Mouse (Mus musculus): ENCODE measurements around the gene Ggta1.

The Ggta1 gene

DNA sequence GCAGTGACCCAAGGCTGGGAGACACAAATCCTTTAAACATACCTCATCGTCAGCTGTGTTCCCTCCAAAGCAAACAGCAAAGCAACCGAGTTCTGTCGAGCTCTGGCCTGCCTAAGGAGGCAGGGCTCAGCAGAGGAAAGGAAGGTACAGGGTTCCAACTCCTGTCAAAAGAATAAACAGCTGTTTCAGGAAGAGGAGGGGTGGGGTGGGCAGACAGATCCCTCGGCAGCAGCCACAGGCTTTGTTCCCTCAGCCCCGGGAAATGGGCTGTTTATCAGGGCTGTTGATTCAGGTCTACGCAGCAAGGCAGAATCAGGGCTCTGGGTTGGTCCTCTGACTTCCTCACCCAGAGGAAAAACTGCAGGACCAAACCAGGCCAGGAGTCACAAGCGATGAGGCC is 30.6 kb downstream of the Ggta1 start:
- DNase-seq, result peak; percentile 60

DNA sequence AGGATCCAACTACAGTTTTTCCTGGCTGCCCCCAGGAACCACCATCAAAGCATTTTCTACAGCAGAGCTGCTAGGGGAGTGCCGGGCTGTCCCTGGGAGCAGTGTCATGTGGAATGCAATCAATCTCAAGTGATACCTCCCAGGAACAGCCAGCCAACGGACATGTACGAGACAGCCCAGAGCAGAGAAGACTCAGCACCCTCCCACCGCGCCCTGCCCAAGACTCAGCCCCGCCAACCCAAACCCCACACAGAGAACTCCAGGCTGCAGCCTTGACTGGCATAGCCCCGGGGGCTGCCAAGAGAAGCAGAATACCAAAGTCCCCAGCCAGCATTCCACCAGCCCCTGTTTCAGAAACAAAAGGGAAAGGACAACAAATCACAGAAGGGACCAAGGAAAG is 31.0 kb downstream of the Ggta1 start:
- peak; percentile 46 for DNase-seq

DNA sequence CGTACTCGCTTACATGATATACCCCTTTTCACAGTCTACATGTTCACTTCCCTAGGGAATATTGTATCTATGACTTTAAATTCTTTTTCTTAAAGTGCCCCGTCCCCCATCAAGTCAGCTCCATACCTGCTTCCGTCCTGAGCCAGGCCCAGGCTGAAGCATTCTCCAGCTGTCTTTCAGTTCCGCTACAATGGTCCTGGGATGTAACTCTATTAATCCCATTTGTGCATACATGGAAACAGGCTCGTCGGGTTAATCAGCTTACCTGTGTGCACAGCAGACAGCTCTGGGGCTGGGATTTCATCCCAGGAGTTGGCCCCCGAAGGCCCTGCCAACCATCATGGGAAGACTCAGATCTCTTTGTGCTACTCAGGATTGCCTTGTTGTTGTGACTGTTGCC is 32.2 kb downstream of the Ggta1 start:
- DNase-seq, result no peak

DNA sequence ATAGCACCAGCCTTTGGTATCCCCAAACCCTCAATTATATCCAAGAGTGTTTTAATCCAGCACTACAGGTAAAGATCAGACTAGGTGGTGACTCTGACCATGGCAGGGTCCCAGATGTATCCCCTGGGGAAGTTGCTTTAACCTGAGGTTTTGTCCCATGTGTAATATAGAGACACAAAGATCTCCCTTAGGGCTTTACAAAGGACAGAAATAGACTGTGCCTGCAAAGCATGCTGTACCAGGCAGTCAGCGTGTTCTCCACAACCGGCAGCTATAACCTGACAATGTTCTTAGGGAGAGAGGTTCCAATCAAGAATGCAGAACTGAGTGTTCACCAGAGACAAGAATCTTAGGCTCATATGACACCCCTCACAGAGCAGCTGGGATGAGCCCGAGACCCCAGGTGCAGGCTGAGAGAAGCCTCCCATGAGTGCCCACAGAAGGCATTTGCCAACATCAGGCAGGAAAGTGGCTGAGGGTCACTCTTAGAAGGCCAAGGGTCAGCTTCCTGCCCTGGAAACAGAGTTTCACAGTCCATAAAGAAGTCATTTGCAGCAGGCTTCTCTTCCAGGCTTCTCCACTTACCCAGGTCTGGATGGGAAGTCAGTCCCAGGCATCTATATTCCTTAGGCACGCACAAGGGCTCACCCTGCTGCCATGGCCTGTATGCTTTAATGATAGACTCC is 34.3 kb downstream of the Ggta1 start:
- DNase-seq, result no peak

DNA sequence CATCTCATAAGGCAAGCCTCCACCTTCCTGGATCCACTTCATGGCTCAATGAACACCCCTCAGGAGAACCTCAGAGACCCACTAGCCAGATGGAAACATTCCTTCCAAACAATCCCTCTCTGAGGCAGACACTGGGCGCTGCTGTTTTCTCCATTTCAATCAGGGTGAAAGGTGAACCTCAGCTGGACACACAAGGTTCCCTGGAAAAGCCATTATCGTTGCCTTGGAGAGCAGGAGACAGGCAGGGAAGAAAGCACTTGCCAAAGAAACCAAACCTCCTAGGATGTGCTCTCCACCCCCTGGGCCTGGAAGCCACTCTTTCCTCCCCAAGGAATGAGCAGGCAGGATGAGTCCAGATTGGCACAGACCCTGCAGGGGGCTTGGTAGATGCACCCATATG is 35.5 kb downstream of the Ggta1 start:
- no peak for DNase-seq

DNA sequence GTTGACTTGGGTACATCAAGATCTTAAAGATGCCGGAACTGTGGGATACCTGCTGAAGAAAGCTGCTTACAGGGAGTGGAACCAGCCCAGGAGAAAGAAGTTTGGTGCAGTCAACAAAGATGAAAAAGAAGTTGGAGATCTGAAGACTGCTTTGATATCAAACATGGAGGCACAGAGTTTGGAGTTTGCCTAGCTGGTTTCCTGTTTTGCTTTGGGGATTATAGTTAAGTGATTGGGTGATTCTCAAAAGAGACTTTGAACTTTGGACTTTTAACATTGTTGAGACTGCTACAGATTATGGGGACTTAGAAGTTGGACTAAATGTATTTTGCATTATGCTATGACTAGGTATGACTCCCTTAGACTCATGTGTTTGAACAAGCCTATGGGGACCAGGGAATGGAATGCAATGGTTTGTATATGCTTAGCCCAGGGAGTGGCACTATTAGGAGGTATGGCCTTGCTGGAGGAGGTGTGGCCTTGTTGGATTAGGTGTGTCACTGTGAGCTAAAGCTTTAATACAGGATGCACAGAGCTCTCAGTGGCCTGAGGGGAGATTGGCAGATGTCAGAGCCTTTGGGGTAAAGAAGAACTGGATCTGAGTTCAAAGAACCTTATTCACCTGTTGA is 39.2 kb downstream of the Ggta1 start:
- DNase-seq, result no peak

DNA sequence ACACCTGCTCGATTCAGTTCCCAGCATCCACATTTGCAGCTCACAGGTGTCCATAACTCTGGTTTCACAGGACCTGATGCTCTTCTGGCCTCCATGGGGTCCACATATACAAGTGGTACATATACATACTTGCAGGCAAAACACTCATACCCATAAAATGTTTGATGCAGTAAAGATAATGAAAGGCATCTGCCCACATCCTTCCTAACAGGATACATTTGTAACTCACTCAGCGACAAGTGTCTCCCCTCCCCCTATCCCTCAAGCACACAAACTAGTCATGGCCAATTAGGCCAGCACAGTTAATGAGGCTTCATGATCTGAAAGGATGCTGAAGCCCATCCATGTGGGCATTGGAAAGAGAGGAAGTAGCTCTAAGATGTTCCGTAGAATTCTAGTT is 40.6 kb downstream of the Ggta1 start:
- DNase-seq, result no peak

DNA sequence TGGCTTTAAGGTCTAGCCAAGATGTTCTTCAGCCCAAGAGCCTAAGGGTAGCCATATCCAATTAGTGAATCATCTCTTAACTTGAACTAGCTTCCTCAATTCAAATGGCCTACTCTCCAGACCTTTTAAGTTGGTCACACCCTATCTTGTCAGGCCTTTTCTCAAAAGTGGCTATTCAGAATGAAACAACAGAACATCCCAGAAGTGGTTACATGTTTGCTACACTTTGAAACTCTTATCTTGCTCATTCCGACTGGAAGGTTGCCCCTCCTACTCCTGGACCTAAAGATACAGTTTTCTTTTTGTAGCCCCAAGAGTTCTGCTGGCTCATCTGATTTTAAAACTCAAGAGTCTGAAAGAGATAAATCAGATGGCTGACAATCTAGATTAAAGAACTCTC is 42.4 kb downstream of the Ggta1 start:
- DNase-seq, result no peak

DNA sequence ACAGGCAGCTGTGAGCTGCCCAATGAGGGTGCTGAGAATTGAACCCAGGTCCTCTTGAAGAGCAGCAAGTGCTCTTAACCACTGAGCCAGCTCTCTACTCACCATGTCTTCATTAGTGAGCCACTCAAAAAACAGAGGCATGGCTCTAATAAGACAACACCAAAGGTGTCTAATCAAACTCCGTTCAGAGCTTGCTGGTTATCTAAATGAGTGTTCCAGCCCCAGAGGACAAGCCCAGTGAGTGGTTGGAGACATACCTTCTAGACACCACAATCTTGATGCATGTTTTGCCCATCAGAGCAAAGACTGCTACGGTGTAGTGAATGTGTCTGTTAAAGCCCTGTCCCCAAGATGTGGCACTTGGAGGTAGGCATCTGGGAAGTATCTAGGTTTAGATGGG is 43.4 kb downstream of the Ggta1 start:
- no peak for DNase-seq

DNA sequence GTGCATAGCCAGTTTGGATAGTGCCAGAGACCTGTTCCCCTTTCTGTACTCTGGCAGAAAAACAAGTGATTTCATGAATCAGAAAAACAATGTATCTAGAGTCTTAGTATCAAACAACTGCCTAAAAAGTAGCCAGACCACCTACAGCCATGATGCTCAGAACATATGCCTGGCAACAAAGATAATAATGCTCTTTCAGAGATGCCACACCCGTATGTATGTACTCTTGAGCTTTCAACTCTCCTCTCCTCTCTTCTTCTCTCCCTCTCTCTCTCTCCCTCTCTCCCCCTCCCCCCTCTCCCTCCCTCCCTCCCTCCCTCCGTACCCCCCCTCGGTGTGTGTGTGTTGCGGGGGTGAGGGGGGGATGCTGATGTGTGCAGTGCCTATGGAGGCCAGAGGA is 43.8 kb downstream of the Ggta1 start:
- no peak for DNase-seq

DNA sequence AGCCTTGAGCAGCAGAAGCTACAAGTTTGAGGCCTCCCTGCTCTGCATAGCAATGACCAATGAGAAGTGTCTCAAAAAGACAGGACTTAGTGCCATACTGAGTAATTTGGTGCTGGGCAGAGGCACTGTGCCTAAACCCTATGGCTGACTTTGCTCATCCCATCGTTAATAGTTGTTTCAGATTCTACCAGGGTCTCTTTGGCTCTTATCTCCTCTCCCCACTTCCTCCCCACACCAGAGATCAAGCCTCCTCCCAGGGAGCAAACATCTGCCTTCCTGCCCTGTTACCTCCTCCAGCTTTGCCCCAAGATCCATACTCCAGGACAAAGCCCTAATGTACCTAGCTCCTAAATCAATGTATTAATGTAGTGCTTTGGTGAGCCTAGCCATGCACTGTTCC is 45.8 kb downstream of the Ggta1 start:
- no peak for DNase-seq

DNA sequence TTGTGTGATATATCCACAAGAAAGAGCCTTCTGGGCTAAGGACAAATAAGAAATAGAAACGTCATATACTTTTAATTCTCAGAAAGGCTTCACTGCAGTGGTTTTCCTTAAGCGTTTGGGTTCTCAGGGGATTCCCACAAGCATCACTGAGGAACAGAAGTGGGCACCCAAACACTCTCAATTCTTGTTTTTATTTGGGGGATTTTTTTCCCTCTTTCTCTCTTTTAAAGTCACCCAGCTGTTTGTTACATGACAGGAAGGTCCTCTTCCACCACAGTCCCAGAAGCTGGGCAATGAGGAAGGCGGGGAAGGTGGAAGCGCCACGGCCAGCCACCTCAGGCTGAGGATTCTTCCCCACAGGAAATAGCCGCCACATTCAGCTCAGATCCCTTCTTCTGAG is 46.6 kb downstream of the Ggta1 start:
- DNase-seq, result no peak

DNA sequence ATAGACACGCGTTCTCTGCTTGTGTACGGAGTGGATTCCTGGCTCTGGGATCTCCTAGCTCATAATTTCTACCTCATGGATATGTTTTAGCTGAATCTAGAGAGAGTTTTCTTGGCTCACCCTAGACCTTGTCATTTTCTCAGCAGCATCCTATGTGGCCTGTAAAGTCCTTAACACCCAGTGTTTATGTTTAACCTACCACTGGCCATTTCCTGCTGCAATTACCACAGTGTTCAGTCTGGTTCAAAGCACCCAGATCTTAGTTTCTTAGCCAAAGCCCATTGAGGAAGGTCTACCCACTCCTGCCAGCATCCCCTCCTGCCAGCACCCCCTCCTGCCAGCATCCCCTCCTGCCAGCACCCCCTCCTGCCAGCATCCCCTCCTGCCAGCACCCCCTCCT is 50.2 kb downstream of the Ggta1 start:
- DNase-seq, result no peak

DNA sequence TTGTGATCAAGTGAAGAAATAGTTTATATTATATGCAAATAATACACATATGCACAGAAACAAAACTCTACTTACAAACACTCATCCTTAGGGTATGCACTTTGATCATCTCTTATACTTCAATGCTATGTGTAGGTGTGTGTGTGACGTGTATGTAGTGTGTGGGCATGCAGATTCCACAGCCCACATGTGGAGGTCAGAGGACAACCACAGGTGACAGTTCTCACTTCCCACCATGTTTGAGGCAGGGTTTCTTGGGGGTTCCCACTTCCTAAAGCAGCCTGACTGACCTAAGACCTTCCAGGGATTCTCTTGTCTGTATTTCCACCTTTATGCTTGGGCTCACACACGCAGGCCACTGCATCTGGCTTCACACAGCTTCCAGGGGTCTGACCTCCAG is 50.8 kb downstream of the Ggta1 start:
- no peak for DNase-seq

DNA sequence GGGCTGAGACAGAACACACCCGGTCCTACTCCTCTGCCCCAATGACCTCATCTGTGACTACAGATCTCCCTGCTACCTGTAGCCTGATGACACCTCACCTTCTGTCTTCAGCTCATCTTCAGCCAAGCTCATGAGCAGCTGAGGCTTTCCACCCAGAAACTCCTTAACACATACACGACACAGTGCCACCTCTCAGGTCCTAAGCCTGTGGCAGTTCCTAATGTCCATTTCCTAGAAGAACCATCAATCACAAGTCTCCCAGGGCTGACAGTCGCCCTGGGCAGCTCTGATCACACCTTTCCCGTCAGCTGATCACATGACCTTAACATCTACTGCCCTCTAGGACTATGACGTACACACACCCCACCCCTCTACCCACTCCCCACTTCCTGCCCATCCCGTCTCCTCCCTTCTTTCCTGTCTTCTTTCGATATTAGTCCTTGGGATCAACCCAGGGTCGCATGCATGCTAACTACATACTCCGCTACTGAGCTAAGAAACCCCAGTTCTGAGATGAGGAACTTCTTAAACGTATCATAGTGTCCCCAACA is 51.3 kb downstream of the Ggta1 start:
- no peak for DNase-seq

DNA sequence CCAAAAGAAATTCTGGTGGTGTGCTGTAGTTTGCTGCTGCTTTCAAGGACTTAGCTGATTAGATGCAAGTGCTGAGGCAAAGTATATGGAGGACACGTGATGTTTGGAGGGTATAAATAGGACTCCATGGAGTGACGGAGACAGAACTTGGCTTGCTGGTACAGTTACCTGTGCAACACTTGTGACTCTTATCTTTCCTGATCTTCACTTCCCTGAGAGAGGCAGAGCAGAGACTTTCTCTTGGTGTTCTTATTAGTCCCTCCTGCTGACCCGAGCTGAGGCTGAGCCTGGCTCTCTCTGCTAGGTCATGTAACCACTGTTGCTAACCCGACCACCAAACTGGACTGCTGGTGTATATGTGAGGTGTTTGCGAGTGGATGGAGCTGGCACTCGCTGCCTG is 53.6 kb downstream of the Ggta1 start:
- no peak for DNase-seq

DNA sequence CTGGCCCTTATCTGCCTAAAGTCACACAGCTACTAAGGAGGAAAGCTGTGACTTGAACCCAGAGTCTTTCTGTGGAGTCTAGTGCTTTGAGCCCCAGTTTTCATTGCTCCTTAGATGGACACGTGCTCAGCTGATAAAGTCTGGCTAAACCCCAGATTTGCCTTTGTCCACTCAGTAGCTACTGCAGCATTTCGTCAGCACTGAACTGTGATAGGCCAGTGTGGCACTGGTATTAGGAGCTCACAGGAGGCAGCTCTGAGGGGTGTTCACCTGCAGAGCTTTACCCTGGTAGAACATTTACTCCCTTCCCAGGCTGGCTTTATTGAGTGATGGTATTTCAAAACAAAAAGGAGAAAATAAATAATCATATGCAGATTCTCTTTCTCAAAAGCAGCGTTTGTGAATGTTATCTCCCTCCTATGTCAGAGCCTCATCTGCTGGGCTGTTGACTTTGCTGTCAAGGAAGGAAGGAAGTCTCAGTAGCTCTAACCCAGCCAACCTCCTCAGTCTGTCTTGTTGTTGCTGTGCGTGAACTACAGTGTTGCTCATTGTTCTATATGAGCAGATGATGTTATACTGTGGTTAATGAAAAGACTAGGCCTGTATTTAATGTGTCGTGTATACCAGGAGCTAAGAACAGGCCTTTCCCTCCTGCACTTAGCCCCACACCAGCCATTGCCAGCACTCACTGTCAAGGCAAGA is 54.5 kb downstream of the Ggta1 start:
- no peak for DNase-seq

DNA sequence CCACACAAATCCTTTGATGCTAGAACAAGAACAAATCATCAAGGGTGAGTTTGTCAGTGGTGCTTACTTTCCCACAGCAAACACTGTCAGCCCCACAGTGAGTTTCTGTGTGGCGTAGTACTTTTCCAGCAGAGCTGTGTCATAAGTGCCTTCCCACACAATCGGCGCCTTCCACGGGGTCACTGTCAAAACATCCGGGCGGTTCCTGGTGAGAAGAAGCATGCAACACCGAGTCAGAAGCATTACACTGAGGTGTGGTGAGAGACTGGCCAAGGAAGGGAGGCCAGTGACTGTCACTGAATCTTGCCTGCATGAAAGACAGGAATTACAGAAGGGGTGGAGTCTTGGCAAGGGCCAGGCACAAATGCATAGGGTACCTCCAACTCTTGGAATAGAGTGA is 55.2 kb downstream of the Ggta1 start:
- DNase-seq, result no peak

DNA sequence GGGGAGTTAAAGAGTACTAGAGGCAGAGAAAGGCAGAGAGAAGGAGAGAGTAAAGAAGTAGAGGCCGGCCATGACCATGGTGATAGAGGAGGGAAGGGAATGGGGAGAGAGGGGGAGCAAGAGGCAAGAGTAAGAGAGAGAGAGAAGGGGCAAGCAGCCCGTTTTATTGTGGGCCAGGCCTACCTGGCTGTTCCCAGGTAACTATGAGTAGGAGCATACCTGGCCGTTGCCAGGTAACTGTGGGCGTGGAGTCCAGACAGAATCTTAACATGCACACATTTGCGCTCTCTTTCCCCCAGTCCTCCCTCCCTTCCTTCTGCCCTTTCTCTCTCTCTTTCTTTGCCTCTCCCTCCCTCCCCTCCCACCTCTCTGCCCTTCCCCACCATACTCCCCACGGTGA is 55.8 kb downstream of the Ggta1 start:
- no peak for DNase-seq

DNA sequence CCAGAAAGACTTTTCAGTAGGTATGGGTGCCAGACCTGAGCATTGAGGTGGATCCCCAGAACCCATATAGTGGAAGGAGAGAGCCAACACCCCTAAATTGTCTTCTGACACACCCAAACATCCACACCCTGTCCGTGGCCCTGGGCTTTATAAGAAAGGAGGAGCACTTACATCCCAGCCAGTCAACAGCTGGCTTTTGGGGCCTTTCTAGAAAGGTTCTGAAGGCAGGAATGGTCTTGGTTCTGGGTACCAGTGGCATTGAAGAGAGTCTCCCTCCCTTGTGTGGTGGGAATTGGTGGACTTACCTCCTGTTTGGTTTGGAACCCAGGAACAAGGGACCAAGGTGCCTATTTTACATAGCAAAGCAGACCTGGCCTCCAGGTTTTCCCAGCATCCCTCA is 56.4 kb downstream of the Ggta1 start:
- DNase-seq, result no peak

DNA sequence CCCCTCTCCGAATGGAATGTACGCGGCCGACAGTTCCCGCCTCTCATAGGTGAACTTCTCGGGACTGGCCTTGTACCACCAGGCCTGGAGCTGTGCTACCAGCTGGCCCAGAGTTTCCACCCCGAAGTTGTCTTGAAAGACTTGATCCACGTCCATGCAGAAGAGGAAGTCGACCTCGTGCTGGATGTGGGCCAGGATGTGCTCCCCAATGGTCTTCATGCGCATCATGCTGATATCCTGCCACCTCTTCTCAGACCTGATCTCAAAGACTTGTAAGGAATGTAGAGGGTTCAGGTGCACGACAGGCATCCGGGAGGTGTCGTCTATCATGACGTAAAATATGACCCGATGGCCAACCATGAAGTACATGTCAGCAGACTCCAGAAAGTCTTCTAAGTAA is 60.6 kb downstream of the Ggta1 start:
- no peak for DNase-seq

DNA sequence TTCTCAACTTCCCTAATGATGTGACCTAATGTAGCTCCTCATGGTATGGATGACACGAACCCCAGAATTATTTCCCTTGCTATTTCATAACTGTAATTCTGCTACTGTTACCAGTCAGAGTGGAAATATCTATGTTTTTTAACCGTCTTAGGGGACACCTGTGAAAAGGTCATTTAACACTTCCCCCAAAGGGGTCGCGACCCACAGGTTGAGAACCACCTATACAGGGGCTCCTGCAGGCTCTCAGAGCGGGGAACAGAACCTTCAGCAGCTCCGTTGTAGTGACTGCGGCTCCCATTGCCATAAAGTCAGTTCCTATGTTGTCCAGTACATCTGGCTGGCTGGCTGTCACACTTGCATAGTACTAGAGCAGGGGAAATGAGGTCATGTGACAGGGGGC is 62.3 kb downstream of the Ggta1 start:
- DNase-seq, result no peak

DNA sequence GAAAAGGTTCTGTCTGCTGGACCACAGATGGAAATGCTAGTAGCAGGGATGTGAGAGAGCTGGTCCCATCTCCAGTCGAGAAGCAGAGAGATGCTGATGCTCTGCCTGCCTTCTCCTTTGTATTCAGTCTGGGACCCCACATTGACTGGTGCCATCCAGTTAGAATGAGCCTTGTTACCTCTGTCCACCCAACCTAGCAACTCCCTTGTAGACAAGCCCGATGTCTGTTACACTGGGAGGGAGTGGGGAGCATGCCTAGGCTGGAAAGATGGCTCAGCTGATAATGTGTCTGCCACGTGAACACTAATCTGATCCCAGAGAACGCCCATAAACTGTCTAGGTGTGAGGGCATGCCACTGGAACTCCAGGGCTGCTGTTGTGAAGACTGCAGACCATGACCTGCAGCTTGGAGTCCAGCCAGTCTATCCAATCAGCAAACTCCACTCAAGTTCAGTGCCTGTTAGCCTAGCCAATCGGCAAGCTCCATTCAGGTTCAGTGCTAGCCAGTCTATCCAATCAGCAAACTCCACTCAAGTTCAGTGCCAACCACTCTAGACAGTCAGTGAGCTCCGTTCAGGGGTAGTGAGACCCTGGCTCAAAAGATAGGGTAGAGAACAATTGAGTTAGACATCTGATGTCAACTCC is 64.7 kb downstream of the Ggta1 start:
- DNase-seq, result no peak
